Mouse (Mus musculus): ENCODE results near the gene Trim46.

- TF ChIP-seq CTCF (conservative IDR thresholded peaks at IDR 0.05; ENCODE audit: low read length): no peak
- no peak for TF ChIP-seq POU5F1 (IDR thresholded peaks at IDR 0.05; ENCODE audit: borderline replicate concordance, low read length)
These were observed 18.6 kb downstream of the Trim46 start for GRCm38 (mm10) chr3:89227307-89228179.

Data from E14TG2a.4 (cell line).